Mouse (Mus musculus) gastrocnemius, postnatal 36 days (tissue): ENCODE measurements around the gene Nr3c2. TPM values are rescaled to one million over a fixed set of nuclear protein-coding genes. Genes with fewer than 3 reads are reported as not detected.
A peak's percentile ranks its signal among the peaks of the same experiment; 100 is the strongest.

Experiments
- DNase-seq, 2 experiments: peaks; one replicate each; pipeline ENCODE4 v3.0.0; 2022
- intact Hi-C: fragments of 180-260 bp; cut with DNase I; formaldehyde crosslinking; loops from one replicate; pipeline ENCODE4 v1.15.1; 2025
- total RNA-seq, 2 experiments: library from RNA; stranded (reverse); gene quantifications; 2 replicates each; pipeline ENCODE4 v1.2.3; 2021

Gene Nr3c2
- total RNA-seq, 2 experiments from 2014 or later, result 6.1 to 7.6 TPM

DNA sequence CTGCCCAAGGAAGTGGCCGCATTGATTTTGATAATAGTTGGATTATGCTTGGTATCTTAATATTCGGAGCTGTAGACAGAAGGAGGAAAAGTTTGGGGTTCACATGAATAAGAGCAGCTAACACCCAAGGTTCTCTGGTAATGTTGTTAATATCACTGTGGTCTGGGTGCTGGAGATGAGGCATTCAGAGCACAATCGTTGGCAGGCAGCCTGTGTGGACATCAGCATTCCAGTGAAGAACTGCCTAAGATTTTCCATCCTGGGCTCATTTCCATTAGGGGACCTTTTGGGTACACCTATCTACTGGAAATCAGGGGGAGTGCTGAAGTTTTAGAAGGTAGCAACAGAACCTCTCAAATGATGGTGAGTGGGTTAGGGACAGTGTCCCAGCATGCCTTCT is 65.8 kb downstream of the Nr3c2 start:
- no peak for DNase-seq
- intact Hi-C loops, result no loop called here

DNA sequence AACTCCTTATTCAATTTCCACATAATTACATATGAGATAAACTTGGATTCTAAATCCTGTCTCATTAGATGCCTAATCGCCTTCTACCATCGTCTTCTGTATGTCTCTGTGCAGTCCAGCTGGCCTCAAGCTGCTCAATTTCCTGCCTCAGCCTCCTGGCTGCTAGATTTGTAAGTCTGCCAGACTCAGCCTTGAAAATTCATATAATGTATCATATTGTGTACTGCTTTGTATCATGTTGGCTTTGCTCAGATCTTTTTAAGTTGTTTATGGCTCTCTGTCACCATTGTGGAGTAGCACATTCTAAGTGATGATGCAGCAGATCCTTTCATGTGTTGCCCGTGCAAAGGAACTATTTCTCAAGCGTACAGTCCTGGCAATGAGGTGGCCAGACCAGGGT is 71.9 kb downstream of the Nr3c2 start:
- intact Hi-C loops, result no loop called here

GRCm38 (mm10) chr8:76971761-76972404 is 72.6 kb downstream of the Nr3c2 start:
- intact Hi-C loops, result no loop called here
- DNase-seq, result no peak

More for the DNA sequence above, 71.9 kb downstream of the Nr3c2 start:
- no peak for DNase-seq

- intact Hi-C loops, result no loop called here
- DNase-seq, result no peak
These were observed 73.8 kb downstream of the Nr3c2 start for GRCm38 (mm10) chr8:76972947-76973552.

- intact Hi-C loops, result no loop called here
- no peak for DNase-seq
These were observed 78.7 kb downstream of the Nr3c2 start for GRCm38 (mm10) chr8:76977907-76978306.

DNA sequence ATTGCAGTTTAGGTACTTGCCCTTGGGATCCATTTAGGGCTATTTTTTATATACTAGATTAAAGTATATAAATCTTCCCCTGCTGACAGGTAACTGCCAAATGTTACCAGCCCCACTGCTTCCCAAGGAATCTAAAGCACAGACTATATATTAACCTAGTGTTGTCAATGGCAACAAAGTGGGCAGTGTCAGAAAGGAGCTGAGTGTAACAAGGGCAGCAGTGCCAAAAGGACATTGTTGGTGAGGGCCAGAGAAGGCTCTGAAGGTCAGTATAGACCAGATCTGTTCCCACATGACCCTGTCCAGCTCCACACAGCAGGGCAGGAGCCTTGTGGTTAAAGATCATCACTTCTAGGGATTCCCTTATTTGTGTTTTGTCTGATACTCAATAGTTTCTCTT is 84.8 kb downstream of the Nr3c2 start:
- intact Hi-C loops, result no loop called here
- no peak for DNase-seq

- no peak for DNase-seq
- intact Hi-C loops, result no loop called here
These were observed 85.6 kb downstream of the Nr3c2 start for GRCm38 (mm10) chr8:76984851-76985250.

DNA sequence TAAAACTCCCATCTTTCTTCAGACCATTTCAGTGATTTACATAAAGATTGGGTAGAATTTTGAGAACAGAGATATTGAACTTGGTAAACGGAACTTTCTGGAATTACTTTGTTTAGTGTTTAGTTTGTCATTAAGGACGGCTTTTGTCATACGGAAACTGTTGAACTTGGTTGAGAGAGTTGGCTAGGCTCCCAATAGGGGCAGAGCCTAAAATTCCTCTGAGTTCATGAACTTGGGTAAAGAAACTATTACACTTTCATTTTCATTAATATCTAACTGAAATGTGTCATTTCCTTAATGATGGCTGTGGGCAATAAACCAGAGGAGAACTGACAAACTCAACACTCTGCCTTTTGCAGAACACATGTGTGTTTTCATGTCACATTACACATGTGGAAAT is 88.6 kb downstream of the Nr3c2 start:
- intact Hi-C loops, result no loop called here
- DNase-seq, result no peak

- intact Hi-C loops, result no loop called here
- no peak for DNase-seq
These were observed 99.0 kb downstream of the Nr3c2 start for GRCm38 (mm10) chr8:76998276-76998675.

GRCm38 (mm10) chr8:77009425-77009824 is 110.2 kb downstream of the Nr3c2 start:
- intact Hi-C loops, result no loop called here
- peak in 1 of 2 experiments; percentile 5 for DNase-seq

- DNase-seq, result no peak
- intact Hi-C loops, result no loop called here
These were observed 112.7 kb downstream of the Nr3c2 start for GRCm38 (mm10) chr8:77011985-77012384.

DNA sequence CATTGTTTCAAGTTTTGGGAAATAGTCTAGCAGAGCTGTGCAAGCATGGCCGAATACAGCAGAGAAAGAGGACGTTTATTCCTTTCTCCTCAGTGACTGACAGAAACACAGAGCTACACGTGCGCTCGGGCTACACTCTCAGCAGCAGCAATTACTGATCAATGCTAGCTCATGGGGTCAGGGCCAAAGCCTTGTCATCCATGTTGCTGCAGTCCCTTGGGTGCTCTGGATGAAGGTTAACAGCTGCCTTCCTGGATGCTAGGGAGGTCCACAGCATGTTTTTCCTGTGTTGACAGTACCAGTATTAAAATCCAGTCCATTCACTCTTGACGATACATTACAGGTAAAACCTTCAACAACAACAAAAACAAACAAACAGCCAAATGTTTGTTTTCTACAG is 113.4 kb downstream of the Nr3c2 start:
- DNase-seq, result no peak
- intact Hi-C loops, result no loop called here

- intact Hi-C loops, result no loop called here
- DNase-seq, result no peak
These were observed 117.5 kb downstream of the Nr3c2 start for GRCm38 (mm10) chr8:77016713-77017112.

DNA sequence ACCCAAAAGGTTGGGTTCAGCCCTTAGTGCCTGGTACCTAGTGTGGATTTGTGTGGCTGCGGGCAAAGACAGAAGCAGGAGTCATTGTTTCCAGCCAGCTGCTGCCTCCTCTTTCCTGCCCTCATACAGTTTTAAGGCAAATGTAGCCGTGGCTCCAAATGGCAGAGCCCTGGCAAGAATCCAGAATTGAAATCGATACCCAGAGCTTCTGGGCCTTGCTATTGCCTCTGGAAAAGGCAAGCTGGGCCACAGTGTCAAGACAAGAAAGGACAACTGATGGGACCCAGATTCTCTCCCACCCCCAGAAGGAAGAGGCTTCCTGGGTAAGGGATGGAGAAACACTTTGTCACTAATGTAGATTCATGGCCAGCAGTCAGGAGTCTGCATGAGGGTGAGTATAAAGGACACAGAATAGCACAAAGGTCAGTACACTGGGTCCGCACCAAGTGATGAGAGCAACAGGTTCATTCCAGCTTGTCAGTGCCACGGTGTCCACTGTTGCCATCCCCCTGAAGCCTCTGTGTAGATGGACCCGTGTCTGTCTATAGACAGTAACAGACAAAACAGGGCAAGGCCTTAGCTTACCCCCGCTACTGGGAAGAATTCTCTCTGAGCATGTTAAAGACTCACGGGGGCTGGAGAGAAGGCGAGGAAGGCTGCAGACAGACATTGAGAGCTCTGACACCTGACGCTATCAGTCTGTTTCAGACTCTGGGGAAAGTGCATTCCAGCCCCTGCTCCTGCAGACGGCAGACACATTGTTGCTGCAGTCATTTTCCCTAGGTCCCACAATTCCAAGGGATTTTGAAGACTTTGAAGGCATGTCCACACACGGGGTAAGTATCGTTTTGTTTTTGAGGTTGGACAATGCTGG is 124.8 kb downstream of the Nr3c2 start:
- intact Hi-C loops, result no loop called here
- DNase-seq, result no peak

DNA sequence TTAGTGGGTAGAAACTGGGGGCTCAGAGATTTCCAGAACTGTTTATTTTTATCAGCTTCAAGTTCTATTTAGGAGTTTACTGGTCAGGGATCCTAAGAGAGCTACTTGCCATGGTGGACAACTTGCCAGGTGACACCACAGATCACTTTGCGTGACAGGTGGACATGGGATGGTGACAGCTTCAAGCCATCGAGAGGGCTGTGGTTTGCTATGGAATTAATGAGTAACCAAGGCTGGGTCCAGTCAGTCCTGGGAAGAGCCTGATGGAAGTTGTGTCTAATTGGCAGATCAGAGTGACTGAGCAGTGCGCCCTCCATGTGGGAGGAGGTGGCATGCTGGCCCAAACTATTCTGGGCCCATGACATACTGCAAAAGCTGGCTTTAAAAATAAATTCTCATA is 132.0 kb downstream of the Nr3c2 start:
- no peak for DNase-seq

GRCm38 (mm10) chr8:77033706-77034464 is 134.6 kb downstream of the Nr3c2 start:
- no peak for DNase-seq
- intact Hi-C loops, result no loop called here

More for the DNA sequence above, 132.0 kb downstream of the Nr3c2 start:
- intact Hi-C loops, result no loop called here

- intact Hi-C loops, result no loop called here
- no peak for DNase-seq
These were observed 135.2 kb downstream of the Nr3c2 start for GRCm38 (mm10) chr8:77034465-77034829.

- intact Hi-C loops, result no loop called here
- DNase-seq, result no peak
These were observed 142.0 kb downstream of the Nr3c2 start for GRCm38 (mm10) chr8:77041214-77041613.

DNA sequence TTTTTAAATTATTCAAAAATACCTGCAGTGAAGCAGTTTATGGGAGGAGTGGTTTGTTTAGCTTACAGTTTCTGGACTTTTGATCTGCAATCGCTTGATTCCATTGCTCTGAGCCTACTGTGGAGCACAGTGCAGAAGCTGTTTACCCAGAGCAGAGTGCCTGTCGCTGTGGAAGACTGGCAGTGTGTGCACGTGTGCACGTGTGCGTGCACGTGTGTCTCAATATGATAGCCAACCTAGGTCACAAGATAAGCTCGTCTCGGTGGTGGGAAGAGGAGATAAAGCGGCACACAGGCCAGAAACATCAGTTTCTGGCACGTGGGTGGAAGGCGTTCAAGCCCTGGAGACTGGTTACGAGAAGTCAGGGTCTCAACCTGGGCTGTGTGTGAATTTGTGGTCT is 145.6 kb downstream of the Nr3c2 start:
- intact Hi-C loops, result no loop called here
- DNase-seq, result no peak

GRCm38 (mm10) chr8:77045711-77046110 is 146.5 kb downstream of the Nr3c2 start:
- no peak for DNase-seq
- intact Hi-C loops, result no loop called here

- no peak for DNase-seq
- intact Hi-C loops, result no loop called here
These were observed 147.0 kb downstream of the Nr3c2 start for GRCm38 (mm10) chr8:77046217-77046616.
